Mouse (Mus musculus) embryonic facial prominence, embryonic 11.5 days (tissue): ENCODE results near the gene Gm48551. TPM values are rescaled to one million over a fixed set of nuclear protein-coding genes. Genes with fewer than 3 reads are reported as not detected.
A peak's percentile ranks its signal among the peaks of the same experiment; 100 is the strongest.

Experiments
- ATAC-seq: fragments of 200-750 bp; cut with Nextera tagmentation; replicated peaks from 2 replicates; pipeline ENCODE4 v1.8.0; 2017; ENCODE audit warnings: low read depth; ENCODE audit not compliant: insufficient number of reproducible peaks, low FRiP score, low TSS enrichment
- DNase-seq: peaks from one replicate; pipeline ENCODE4 v3.0.0-alpha.2; 2015; ENCODE audit warnings: low spot score
- H3K27ac ChIP-seq: fragments of 300-500 bp; sonication (generic); replicated peaks from 2 replicates; pipeline ENCODE4 v1.5.1; 2014; ENCODE audit warnings: mild to moderate bottlenecking, low read depth, low read length, control low read depth
- H3K27me3 ChIP-seq: fragments of 300-500 bp; sonication (generic); 2 replicates; pipeline ENCODE4 v1.6.1; 2014; ENCODE audit warnings: mild to moderate bottlenecking, low read length, moderate library complexity, mixed read lengths; ENCODE audit not compliant: control insufficient read depth, insufficient read depth
- H3K36me3 ChIP-seq: fragments of 300-500 bp; sonication (generic); replicated peaks from 2 replicates; pipeline ENCODE4 v1.6.1; 2014; ENCODE audit warnings: low read depth, mild to moderate bottlenecking, low read length, moderate library complexity, mixed read lengths; ENCODE audit not compliant: control insufficient read depth, insufficient read depth
- H3K4me1 ChIP-seq: fragments of 300-500 bp; sonication (generic); 2 replicates; pipeline ENCODE4 v1.6.1; 2014; ENCODE audit warnings: low read length, mixed read lengths; ENCODE audit not compliant: control insufficient read depth, insufficient read depth
- H3K4me2 ChIP-seq: fragments of 300-500 bp; sonication (generic); 2 replicates; pipeline ENCODE4 v1.6.1; 2014; ENCODE audit warnings: low read depth, mild to moderate bottlenecking, control low read depth, low read length, moderate library complexity
- H3K4me3 ChIP-seq: fragments of 300-500 bp; sonication (generic); 2 replicates; pipeline ENCODE4 v1.5.1; 2014; ENCODE audit warnings: low read depth, low read length, control low read depth
- H3K9ac ChIP-seq: fragments of 300-500 bp; sonication (generic); replicated peaks from 2 replicates; pipeline ENCODE4 v1.6.1; 2014; ENCODE audit warnings: mild to moderate bottlenecking, control low read depth, low read length
- H3K9me3 ChIP-seq: fragments of 300-500 bp; sonication (generic); replicated peaks from 2 replicates; pipeline ENCODE4 v1.6.1; 2016; ENCODE audit warnings: mild to moderate bottlenecking, low read length, inconsistent platforms, mixed read lengths; ENCODE audit not compliant: control insufficient read depth
- WGBS: fragments of 180-500 bp; shearing (Covaris S2); extraction: QIAGEN DNeasy Blood & Tissue Kit; methylation state at CpG from one replicate; pipeline ENCODE4 v1.1.7; 2014; 5-methylcytosine and 5-hydroxymethylcytosine counted together
- polyA plus RNA-seq: library from polyadenylated mRNA; unstranded; fragments of >200 nt; fragmentation: Nextera tagmentation; extraction: Ambion mirVana; gene quantifications from 2 replicates; pipeline ENCODE4 v1.2.1, GENCODE M21; 2014

The Gm48551 gene
- polyA plus RNA-seq, 1 experiment from 2014 or later = 2.5 TPM

DNA sequence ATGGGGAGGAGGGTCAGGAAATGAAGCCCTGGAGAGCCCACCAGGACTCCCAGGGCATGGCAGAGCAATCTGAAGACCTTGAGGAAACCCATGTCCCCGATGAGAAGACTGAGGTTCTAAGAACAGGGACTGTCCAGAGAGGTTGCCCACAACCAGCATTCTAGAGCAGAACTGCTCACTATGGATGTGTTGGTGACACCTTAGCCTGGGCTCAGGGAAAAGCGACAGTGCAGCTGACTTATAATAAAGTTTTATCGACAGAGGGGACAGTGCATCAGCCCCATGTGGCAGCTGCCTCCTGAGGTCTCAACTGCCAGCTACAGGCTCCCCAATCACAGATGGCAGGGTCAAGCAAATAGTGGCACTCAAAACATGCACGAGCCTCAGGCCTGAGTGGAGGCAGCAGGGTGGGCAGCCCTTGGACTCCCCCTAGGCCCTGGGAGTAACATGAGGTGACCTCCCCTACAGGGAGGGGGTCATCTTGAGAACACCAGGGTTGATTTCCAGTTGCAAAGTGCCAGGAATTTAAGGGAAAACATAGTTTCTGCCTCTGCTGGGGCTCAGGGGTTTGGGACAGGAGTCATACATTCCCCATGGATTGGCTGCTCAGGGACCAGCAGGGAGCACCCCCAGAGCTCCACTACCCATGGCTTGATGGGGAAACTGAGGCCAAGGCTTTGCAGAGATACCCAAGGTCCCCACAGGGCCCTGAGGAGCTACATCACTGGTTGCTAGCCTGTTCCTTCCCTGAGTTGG, 37.0 kb downstream of the Gm48551 start:
- Histone ChIP-seq H3K27ac (no peak overlapping the region), H3K27me3 (peaks cover 13% of the 10 kb centered on the region), H3K4me2 (no peak overlapping the region), H3K4me1 (peaks cover 5% of the 10 kb centered on the region), H3K9ac (no peak overlapping the region), H3K36me3 (no peaks in the 10 kb centered on the region), H3K4me3 (no peak overlapping the region), H3K9me3 (no peaks in the 10 kb centered on the region)
- ATAC-seq (no peak), DNase-seq (no peak)
- 72% methylated on average over 4 of the region's 4 CpGs for WGBS

DNA sequence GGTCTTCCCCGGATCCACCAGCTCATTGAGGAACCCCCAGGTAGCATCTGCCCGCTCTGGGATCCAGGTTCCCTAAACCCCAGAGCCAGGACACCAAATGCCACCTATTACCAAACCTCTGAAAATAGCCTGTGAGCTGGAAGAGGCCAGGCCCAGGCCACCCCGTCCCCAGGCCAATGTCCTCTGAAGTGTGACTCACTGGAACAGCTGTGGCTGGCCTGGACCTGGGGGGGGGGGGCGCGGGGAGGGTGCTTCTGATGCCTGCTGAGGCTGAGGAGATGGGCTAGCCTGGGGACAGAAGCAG, 37.5 kb downstream of the Gm48551 start:
- DNase-seq (no peak), ATAC-seq (no peak)
- 82% methylated on average over 5 of the region's 5 CpGs for WGBS
- H3K4me1 ChIP-seq = peaks cover 10% of the 10 kb centered on the region
- H3K27me3 ChIP-seq = peaks cover 16% of the 10 kb centered on the region
- H3K4me3 ChIP-seq = no peak overlapping the region
- no peak overlapping the region for H3K9ac ChIP-seq
- no peak overlapping the region for H3K27ac ChIP-seq
- no peak overlapping the region for H3K4me2 ChIP-seq
- no peaks in the 10 kb centered on the region for H3K9me3 ChIP-seq
- no peaks in the 10 kb centered on the region for H3K36me3 ChIP-seq

- Histone ChIP-seq H3K9me3 (no peaks in the 10 kb centered on the region), H3K27me3 (peaks cover 20% of the 10 kb centered on the region), H3K4me1 (peaks cover 8% of the 10 kb centered on the region), H3K4me3 (no peak overlapping the region), H3K4me2 (no peak overlapping the region), H3K9ac (no peak overlapping the region), H3K27ac (no peak overlapping the region), H3K36me3 (no peaks in the 10 kb centered on the region)
- ATAC-seq = no peak
- WGBS = 80% methylated on average over 6 of the region's 6 CpGs
- DNase-seq = no peak
These were observed 37.9 kb downstream of the Gm48551 start for GRCm38 (mm10) chr10:81422191-81422590.

DNA sequence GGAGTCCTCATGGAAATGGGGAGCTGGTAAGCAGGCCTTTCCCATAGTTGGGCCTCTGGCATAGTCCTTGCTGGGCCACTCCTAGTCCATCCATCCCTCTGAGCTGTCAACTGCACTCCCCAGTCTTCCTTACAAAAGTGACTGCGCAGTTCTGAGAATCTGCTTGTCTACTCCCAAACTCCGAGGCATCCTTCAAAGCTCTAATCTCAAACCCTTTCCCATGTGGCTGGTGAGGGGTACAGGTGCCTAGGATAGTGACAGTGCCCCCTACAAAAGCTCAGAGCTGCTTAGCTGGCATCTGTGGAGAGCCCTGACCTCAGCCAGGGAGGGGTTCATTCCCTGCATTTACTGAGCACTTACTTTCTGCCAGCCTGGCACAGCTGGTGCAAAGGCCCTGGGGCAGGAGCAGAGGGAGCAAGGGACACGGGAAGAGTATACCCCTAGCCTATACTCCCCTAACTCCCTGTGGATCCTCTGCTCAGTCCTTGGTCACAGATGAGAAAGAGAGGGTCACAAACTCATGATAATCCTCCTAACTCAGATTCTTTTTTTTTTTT, 38.5 kb downstream of the Gm48551 start:
- Histone ChIP-seq H3K36me3 (no peaks in the 10 kb centered on the region), H3K27me3 (peaks cover 26% of the 10 kb centered on the region), H3K9ac (no peak overlapping the region), H3K4me3 (no peak overlapping the region), H3K9me3 (no peaks in the 10 kb centered on the region), H3K4me1 (peaks cover 6% of the 10 kb centered on the region; the same call in 1 of the 2 replicates), H3K27ac (no peak overlapping the region), H3K4me2 (no peak overlapping the region)
- 74% methylated on average over 3 of the region's 3 CpGs for WGBS
- DNase-seq = no peak
- no peak for ATAC-seq

GRCm38 (mm10) chr10:81423476-81424245, 39.4 kb downstream of the Gm48551 start:
- no peak overlapping the region for H3K4me3 ChIP-seq
- no peak for DNase-seq
- peaks cover 6% of the 10 kb centered on the region; the same call in 1 of the 2 replicates for H3K4me1 ChIP-seq
- no peak overlapping the region for H3K27ac ChIP-seq
- 64% methylated on average over 4 of the region's 4 CpGs for WGBS
- no peaks in the 10 kb centered on the region for H3K9me3 ChIP-seq
- H3K27me3 ChIP-seq = peaks cover 31% of the 10 kb centered on the region
- no peaks in the 10 kb centered on the region for H3K36me3 ChIP-seq
- H3K9ac ChIP-seq = no peak overlapping the region
- ATAC-seq = no peak
- no peak overlapping the region for H3K4me2 ChIP-seq

DNA sequence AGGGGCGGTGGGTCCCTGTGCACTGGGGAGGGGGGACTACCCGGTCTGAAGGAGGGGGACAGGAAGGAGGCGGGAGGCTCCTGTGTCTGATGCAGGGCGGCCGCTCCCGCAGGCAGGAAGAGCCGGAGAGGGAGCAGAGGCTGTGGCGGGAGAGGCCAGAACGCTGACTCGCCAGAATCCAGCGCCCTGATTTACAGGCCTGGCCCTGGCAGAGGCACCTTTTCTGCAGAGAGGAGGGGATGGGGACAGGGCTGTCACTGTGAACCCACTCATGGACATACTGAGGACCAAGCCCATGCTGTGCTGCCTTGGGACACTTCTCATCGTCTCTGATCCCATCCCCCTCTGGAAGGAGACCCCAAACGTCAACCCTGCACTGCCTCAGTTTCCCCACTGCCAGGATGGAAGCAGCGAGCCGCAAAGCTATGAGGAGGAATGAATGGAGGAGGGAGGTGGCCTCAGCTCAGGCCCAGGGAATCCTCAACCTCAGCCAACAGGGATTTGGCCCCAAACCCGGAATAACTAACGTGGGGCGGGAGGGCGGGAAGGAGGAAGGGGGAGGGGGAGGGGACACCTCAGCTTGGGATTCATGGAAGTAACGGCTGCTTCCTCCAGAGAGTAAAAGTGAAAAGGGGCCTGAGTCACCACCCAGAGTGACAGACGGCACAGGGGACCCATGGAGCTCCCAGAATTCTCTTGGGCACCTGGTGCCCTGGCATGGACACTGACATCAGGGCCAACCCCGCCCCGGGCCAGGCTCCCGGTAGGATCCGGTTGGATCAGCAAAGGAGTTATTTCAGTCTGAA, 40.2 kb downstream of the Gm48551 start:
- WGBS = 4% methylated on average over 25 of the region's 25 CpGs
- ATAC-seq (no peak), DNase-seq (no peak)
- Histone ChIP-seq H3K27me3 (peaks cover 31% of the 10 kb centered on the region), H3K36me3 (no peaks in the 10 kb centered on the region), H3K9me3 (no peaks in the 10 kb centered on the region), H3K27ac (no peak overlapping the region), H3K4me2 (peak overlapping the region; percentile 23; the same call in 1 of the 2 replicates), H3K4me1 (peaks cover 6% of the 10 kb centered on the region), H3K4me3 (no peak overlapping the region), H3K9ac (no peak overlapping the region)

- Histone ChIP-seq H3K36me3 (no peaks in the 10 kb centered on the region), H3K4me3 (no peak overlapping the region), H3K4me2 (peak overlapping the region; percentile 74), H3K4me1 (peaks cover 6% of the 10 kb centered on the region), H3K9ac (peak overlapping the region; percentile 25; the same call in 1 of the 2 replicates), H3K27me3 (peaks cover 31% of the 10 kb centered on the region), H3K9me3 (no peaks in the 10 kb centered on the region), H3K27ac (no peak overlapping the region)
- no peak for ATAC-seq
- DNase-seq = no peak
- 19% methylated on average over 10 of the region's 10 CpGs for WGBS
These were observed 41.1 kb downstream of the Gm48551 start for GRCm38 (mm10) chr10:81425236-81425850.
